Mouse (Mus musculus): Measurements from ENCODE around the gene Phkb. TPM values are rescaled to one million over a fixed set of nuclear protein-coding genes. Genes with fewer than 3 reads are reported as not detected.

The Phkb gene
- total and polyA plus RNA-seq, 2 experiments from 2014 or later: 43.7 to 44.7 TPM

DNA sequence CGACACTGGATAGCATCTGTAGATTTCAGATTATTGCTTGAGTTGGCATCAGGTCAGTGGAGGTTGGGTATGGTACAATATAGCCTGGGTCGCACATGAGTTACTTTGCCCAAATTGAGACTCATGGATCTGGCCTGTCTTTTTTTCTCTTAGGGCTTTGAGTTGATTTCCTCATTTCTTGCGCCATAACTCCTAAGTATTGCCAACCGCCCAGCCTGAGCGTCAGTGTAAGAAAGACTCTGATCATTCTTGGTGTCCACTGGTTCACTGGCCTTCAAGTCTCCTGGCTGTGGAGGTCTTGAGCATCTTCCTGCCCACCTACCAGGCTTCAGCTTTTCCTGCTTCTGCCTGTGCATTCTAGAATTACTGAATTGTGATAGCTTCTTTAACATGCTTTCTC lies 104.1 kb downstream of the Phkb start:
- WGBS: 95% methylated on average over 5 of the region's 5 CpGs
- Histone ChIP-seq H3K9ac (replicated peaks; ENCODE audit: low read depth, low read length) (no peak overlapping the region), H3K4me2 (ENCODE audit: low read depth, low read length) (no peak overlapping the region), H3K9me3 (replicated peaks; ENCODE audit: control insufficient read depth, low read length) (no peaks in the 10 kb centered on the region), H3K27me3 (ENCODE audit: control insufficient read depth, insufficient read depth, low read length) (no peaks in the 10 kb centered on the region), H3K4me3 (ENCODE audit: low read depth, low read length) (no peak overlapping the region), H3K36me3 (replicated peaks; ENCODE audit: control insufficient read depth, insufficient read depth, low read length) (peaks cover 21% of the 10 kb centered on the region), H3K4me1 (ENCODE audit: control insufficient read depth, insufficient read depth) (no peaks in the 10 kb centered on the region), H3K27ac (ENCODE audit: low read depth) (no peak overlapping the region)
- no peak for TF ChIP-seq CTCF (IDR thresholded peaks at IDR 0.05; ENCODE audit: low read depth)
- DNase-seq (ENCODE audit: low spot score): no peak
- no peak for ATAC-seq (ENCODE audit: insufficient read depth, low read depth)

DNA sequence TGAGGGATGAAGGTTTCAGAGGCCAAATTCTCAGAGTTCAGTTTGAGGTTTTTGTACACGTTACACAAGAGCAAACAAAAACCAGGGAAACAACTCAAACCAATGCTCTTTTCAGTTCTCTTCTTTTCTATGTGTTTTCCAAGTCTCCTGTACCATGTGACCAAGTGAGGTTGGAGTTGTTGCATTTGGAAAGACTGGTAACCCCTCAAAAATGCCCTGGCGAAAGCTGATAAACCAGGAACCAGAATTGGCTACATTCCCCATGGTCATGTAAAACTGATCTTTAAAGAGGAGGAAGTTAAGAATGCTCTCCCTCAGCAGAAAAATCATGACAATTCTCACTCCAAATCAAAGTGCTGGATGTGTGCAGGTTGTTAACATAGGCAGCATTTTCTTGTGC lies 117.6 kb downstream of the Phkb start:
- Histone ChIP-seq H3K9ac (replicated peaks; ENCODE audit: low read depth, low read length) (no peak overlapping the region), H3K4me2 (ENCODE audit: low read depth, low read length) (no peak overlapping the region), H3K4me1 (ENCODE audit: control insufficient read depth, insufficient read depth) (no peaks in the 10 kb centered on the region), H3K27me3 (ENCODE audit: control insufficient read depth, insufficient read depth, low read length) (no peaks in the 10 kb centered on the region), H3K27ac (ENCODE audit: low read depth) (no peak overlapping the region), H3K4me3 (ENCODE audit: low read depth, low read length) (no peak overlapping the region), H3K36me3 (replicated peaks; ENCODE audit: control insufficient read depth, insufficient read depth, low read length) (peaks cover 21% of the 10 kb centered on the region; the same call in 1 of the 2 replicates), H3K9me3 (replicated peaks; ENCODE audit: control insufficient read depth, low read length) (no peaks in the 10 kb centered on the region)
- no peak for DNase-seq (ENCODE audit: low spot score)
- no peak for TF ChIP-seq EP300 (IDR thresholded peaks at IDR 0.05; ENCODE audit: low read depth)
- no peak for TF ChIP-seq CTCF (IDR thresholded peaks at IDR 0.05; ENCODE audit: low read depth)
- ATAC-seq (ENCODE audit: insufficient read depth, low read depth): no peak
- 84% methylated on average over 2 of the region's 2 CpGs for WGBS

DNA sequence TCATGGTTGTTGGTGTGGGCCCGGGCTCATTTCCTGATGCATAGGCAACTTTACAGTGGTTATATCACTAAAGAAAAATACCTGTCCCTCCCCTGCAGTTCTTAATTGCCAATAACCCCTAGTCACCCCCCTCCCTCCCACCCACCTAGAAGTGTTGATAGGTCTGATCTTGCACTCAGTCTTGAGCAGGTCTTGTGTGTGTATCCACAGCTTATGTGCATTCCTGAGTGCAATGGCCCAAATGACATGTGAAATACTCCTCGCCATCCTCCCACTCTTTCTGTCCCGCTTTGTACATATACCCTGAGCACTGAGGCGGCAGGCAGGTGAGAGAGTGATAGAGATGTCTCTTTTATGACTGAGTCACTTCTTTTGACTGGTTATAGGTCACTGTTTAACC lies 119.1 kb downstream of the Phkb start:
- DNase-seq (ENCODE audit: low spot score) (no peak), ATAC-seq (ENCODE audit: insufficient read depth, low read depth) (no peak)
- H3K27ac ChIP-seq (ENCODE audit: low read depth): no peak overlapping the region
- no peaks in the 10 kb centered on the region for H3K4me1 ChIP-seq (ENCODE audit: control insufficient read depth, insufficient read depth)
- no peaks in the 10 kb centered on the region for H3K27me3 ChIP-seq (ENCODE audit: control insufficient read depth, insufficient read depth, low read length)
- H3K36me3 ChIP-seq (replicated peaks; ENCODE audit: control insufficient read depth, insufficient read depth, low read length): peaks cover 21% of the 10 kb centered on the region; the same call in 1 of the 2 replicates
- no peaks in the 10 kb centered on the region for H3K9me3 ChIP-seq (replicated peaks; ENCODE audit: control insufficient read depth, low read length)
- H3K4me3 ChIP-seq (ENCODE audit: low read depth, low read length): no peak overlapping the region
- WGBS: 85% methylated on average over 4 of the region's 4 CpGs
- no peak overlapping the region for H3K9ac ChIP-seq (replicated peaks; ENCODE audit: low read depth, low read length)
- H3K4me2 ChIP-seq (ENCODE audit: low read depth, low read length): no peak overlapping the region
- TF ChIP-seq EP300 (IDR thresholded peaks at IDR 0.05; ENCODE audit: low read depth) (no peak), CTCF (IDR thresholded peaks at IDR 0.05; ENCODE audit: low read depth) (no peak)

DNA sequence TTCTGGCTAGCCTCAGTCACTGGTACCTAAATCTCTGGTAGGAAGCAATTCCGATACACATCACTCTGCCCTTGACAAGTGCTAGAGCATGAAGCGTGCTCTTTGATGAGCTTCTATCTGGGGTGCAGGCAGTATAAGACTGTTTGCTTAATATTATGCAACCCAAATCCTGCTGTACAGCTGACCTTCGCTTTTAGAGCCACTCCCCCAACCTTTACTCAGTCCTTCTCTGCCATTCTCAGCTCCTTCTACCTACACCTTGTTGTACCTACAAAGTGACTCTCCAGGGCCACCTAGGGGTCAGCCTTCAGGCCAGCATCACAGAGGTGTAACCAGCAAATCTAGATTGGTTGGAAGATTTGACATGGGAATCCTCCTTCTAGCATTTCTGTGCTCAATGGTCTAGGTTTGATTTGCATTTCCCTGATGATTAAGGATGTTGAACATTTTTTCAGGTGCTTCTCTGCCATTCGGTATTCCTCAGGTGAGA lies 136.9 kb downstream of the Phkb start:
- peaks cover 6% of the 10 kb centered on the region; the same call in 1 of the 2 replicates for H3K36me3 ChIP-seq (replicated peaks; ENCODE audit: control insufficient read depth, insufficient read depth, low read length)
- no peak overlapping the region for H3K9ac ChIP-seq (replicated peaks; ENCODE audit: low read depth, low read length)
- TF ChIP-seq CTCF (IDR thresholded peaks at IDR 0.05; ENCODE audit: low read depth): no peak
- ATAC-seq (ENCODE audit: insufficient read depth, low read depth) (no peak), DNase-seq (ENCODE audit: low spot score) (no peak)
- no peak overlapping the region for H3K27ac ChIP-seq (ENCODE audit: low read depth)
- no peaks in the 10 kb centered on the region for H3K9me3 ChIP-seq (replicated peaks; ENCODE audit: control insufficient read depth, low read length)
- no peaks in the 10 kb centered on the region for H3K27me3 ChIP-seq (ENCODE audit: control insufficient read depth, insufficient read depth, low read length)
- H3K4me2 ChIP-seq (ENCODE audit: low read depth, low read length): no peak overlapping the region
- no peaks in the 10 kb centered on the region for H3K4me1 ChIP-seq (ENCODE audit: control insufficient read depth, insufficient read depth)
- no peak overlapping the region for H3K4me3 ChIP-seq (ENCODE audit: low read depth, low read length)
- WGBS: 93% methylated on average over 4 of the region's 4 CpGs

DNA sequence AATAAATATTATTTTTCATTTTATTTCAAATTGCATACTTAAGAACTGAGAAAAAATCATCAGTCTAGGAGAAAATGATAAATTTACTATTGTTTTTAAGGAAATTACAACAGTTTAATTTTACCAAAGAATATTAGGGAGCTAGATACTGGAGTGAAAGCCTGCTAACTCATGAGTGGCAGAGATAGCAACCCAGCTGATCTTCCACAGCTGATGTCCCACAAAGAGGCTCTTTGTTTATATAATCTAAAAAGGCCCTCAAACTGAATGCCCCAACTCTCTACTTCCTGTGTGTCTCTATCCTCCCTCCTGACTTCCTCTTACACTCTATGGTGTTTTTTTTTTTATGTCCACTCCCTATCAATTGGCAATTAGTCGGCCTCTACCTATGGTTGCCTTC lies 152.2 kb downstream of the Phkb start:
- DNase-seq (ENCODE audit: low spot score) (no peak), ATAC-seq (ENCODE audit: insufficient read depth, low read depth) (no peak)
- Histone ChIP-seq H3K4me1 (ENCODE audit: control insufficient read depth, insufficient read depth) (no peaks in the 10 kb centered on the region), H3K4me3 (ENCODE audit: low read depth, low read length) (no peak overlapping the region), H3K4me2 (ENCODE audit: low read depth, low read length) (no peak overlapping the region), H3K27ac (ENCODE audit: low read depth) (no peak overlapping the region), H3K9me3 (replicated peaks; ENCODE audit: control insufficient read depth, low read length) (no peaks in the 10 kb centered on the region; the same call in 1 of the 2 replicates), H3K9ac (replicated peaks; ENCODE audit: low read depth, low read length) (no peak overlapping the region), H3K36me3 (replicated peaks; ENCODE audit: control insufficient read depth, insufficient read depth, low read length) (no peaks in the 10 kb centered on the region), H3K27me3 (ENCODE audit: control insufficient read depth, insufficient read depth, low read length) (no peaks in the 10 kb centered on the region)
- TF ChIP-seq CTCF (IDR thresholded peaks at IDR 0.05; ENCODE audit: low read depth) (no peak), EP300 (IDR thresholded peaks at IDR 0.05; ENCODE audit: low read depth) (no peak)
- 82% methylated on average over 1 of the region's 1 CpGs for WGBS

DNA sequence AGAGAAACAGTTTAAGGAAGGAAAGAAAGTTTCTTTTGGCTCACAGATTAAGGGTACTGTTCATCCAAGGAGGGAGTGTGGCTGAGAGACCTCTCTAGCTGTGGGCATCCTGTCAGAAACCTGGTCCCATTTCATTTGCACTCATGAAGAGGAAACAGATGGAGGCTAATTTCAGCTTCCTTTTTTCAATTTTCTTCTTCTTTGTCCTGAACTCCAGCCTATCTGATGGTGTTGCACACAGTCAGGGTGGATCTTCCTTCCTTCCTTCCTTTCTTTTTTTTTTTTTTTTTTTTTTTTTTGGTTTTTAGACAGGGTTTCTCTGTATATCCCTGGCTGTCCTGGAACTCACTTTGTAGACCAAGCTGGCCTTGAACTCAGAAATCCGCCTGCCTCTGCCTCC lies 152.9 kb downstream of the Phkb start:
- H3K4me3 ChIP-seq (ENCODE audit: low read depth, low read length): no peak overlapping the region
- ATAC-seq (ENCODE audit: insufficient read depth, low read depth) (no peak), DNase-seq (ENCODE audit: low spot score) (no peak)
- H3K27me3 ChIP-seq (ENCODE audit: control insufficient read depth, insufficient read depth, low read length): no peaks in the 10 kb centered on the region
- TF ChIP-seq CTCF (IDR thresholded peaks at IDR 0.05; ENCODE audit: low read depth): no peak
- no peak for TF ChIP-seq EP300 (IDR thresholded peaks at IDR 0.05; ENCODE audit: low read depth)
- H3K4me1 ChIP-seq (ENCODE audit: control insufficient read depth, insufficient read depth): no peaks in the 10 kb centered on the region
- H3K27ac ChIP-seq (ENCODE audit: low read depth): no peak overlapping the region
- 95% methylated on average over 1 of the region's 1 CpGs for WGBS
- H3K9me3 ChIP-seq (replicated peaks; ENCODE audit: control insufficient read depth, low read length): no peaks in the 10 kb centered on the region
- no peak overlapping the region for H3K9ac ChIP-seq (replicated peaks; ENCODE audit: low read depth, low read length)
- no peak overlapping the region for H3K4me2 ChIP-seq (ENCODE audit: low read depth, low read length)
- no peaks in the 10 kb centered on the region for H3K36me3 ChIP-seq (replicated peaks; ENCODE audit: control insufficient read depth, insufficient read depth, low read length)

Measured in heart, postnatal 0 days (tissue).